Mouse (Mus musculus): ENCODE results near the gene Zdhhc5.

DNA sequence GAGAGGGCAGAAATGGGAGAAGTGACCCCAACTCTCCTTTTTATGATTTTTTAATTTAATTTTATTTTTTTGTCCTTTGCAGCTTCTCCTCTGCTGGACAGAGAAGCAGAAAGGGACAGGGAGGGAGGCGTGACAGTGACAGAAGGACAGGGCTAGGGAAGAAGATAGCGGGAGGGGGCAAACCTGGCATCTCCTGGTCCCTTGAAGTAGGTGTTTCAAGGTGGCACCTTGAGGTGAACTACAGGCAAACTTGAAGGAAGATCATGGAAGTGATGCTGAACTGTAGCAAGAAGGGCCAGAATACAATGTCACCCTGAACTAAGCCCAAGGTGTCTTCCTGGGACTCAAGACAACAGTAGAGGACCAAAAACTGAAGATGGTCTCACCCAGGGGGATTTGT, 19.9 kb upstream of the Zdhhc5 start:
- TF ChIP-seq ZC3H11A (IDR thresholded peaks at IDR 0.05; ENCODE audit: borderline replicate concordance, low read depth, low read length) = no peak
- no peak for TF ChIP-seq HCFC1 (IDR thresholded peaks at IDR 0.05; ENCODE audit: borderline replicate concordance, insufficient read depth, low read length)
- TF ChIP-seq MAFK (IDR thresholded peaks at IDR 0.05; ENCODE audit: insufficient read depth, low read depth, low read length) = no peak
